Mouse (Mus musculus): ENCODE measurements around the gene Kifc3. TPM values are rescaled to one million over a fixed set of nuclear protein-coding genes. Genes with fewer than 3 reads are reported as not detected.
A peak's percentile ranks its signal among the peaks of the same experiment; 100 is the strongest.

Gene Kifc3
- polyA plus RNA-seq, 3 experiments from 2014 or later: 0.40 to 1.1 TPM; not detected in 1

DNA sequence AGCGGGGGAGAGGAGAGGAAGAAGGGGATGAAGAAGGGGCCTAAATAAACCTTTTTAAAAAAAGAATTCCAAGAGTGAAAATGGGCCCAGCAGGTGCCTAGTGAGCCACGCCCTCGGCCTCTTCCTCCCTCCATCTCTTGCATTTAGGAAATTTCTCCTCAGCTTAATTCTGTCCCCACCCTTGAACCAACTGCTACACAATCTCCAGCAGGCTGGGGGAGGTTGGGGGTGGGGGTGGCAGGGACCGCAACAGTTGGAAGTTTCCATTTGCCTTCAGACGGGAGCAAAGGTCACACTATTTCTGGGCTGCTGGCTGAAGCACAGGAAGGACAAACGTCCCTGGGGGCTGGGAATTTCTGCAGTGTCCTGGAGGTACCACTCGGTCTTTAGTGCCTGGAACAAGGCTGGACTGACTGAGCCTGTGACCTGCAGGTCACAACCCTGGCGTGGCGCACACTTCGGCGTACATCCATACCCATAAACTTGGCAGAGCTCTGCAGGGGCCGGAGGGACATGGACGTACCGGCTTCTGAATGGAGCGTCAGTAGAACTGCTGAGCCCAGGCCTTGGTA is 71.6 kb downstream of the Kifc3 start:
- ATAC-seq: no peak

DNA sequence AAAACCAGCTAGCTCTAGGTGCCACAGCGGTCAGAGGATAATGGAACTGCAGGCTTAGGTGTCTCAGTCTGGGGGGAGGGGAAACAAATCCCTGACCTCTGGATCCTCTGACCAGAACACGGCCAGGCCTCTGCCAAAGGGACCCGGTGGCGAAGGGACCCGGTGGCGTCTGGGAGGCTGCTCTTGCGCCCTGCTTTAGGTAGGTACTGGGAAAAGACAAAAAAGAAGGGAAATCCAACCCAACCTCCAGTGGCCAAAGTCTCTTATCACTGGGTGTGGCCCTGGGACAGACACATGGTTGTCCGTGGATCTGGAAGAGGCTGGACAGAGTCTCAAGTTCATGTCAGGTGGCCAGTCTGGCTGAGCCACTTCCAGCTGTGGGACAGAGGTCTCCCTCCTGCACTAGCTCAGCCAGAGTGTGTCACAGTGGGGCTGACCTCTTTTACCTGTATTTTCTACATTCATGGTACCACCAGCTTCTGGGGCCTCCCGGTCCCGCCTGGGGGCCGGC is 73.8 kb downstream of the Kifc3 start:
- no peak for ATAC-seq

- no peak for ATAC-seq
Observed at GRCm38 (mm10) chr8:95127658-95128057, 75.0 kb downstream of the Kifc3 start.

- no peak for ATAC-seq
Observed at GRCm38 (mm10) chr8:95126497-95126896, 76.1 kb downstream of the Kifc3 start.

DNA sequence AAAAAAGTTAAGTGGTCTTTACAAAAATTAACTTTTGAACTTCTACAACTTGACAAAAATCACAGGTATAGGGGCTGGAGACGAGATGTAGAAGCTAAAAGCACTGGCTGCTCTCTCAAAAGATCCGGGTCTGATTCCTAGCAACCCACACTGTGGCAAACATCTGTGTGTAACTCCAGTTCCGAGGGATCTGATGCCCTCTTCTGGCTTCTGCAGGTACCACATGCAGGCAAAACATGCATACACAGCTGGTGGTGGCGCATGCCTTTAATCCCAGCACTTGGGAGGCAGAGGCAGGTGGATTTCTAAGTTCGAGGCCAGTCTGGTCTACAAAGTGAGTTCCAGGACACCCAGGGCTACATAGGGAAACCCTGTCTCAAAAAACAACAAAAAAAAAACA is 79.2 kb downstream of the Kifc3 start:
- ATAC-seq: no peak

GRCm38 (mm10) chr8:95113750-95114149 is 88.9 kb downstream of the Kifc3 start:
- ATAC-seq: no peak

DNA sequence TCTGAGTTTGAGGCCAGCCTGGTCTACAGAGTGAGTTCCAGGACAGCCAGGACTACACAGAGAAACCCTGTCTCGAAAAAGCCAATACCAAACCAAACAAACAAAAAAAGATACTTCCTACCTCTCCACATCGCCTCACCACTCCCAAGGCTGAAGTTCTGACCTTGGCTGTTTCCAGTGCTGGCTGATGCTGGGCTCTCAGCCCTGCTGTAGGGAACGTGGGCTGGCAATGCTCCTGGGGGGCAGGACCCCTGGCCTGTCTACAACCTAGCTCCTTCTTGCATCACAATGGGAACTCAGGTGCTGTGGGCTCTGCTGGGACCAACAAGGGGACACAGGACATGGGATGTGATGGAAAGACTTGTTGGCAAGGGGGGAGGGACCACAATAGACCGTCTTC is 89.5 kb downstream of the Kifc3 start:
- no peak for ATAC-seq

DNA sequence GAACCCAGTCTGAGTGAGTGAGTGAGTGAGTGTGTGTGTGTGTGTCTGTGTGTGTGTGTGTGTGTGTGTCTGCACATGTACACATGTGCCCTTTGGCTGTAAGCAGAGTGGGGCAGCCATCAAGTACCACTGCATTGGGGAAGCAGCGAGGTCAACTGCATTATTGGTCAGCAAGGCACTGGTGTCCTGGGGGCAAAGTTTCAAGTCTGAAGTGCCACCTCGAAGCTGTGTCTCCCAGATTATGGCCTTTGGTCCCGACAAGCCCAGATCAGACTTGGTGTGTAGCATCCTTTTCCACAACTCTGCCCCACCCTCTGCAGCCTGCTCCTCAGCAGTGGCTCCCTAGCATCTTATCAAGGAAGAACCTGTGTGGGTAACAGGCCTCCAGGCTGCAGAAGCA is 90.0 kb downstream of the Kifc3 start:
- no peak for ATAC-seq

DNA sequence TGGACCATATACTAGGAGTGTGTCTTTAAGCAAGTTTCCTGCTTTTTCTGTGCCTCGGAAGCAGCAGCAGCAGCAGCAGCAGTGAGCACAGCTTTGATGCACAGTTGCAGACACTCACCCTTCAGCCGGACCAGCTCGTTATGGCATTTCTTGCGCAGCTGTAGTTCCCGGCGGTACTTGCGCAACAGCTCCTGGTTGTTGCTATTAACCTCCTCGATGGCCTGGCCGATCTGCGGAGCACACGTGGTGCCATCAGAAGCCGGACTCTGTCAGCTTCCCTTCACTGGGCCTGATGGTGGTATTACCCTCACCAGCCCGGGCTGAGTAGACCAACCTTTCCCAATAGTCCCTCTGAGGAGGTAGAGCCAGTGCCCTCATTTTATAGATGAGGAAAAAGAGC is 95.3 kb downstream of the Kifc3 start:
- no peak for ATAC-seq

DNA sequence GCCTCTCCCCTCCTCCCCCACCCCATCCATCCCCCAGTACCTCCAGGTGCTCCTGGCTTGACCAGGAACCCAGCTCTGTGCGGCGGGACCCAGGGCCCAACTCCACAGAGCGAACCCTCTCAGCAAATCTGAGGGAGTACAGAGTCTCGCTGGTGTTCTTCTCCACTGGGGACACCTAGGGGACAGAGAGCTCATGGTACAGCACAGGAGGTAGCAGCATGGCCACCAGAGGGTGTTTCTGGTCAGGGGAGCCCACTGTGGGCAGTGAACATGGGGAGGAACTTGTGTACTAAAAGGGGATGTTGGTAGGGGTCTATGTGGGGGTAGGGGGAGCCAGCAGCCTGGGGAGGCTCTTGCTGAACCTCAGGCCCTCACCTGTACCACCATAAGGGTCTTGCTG is 100.6 kb downstream of the Kifc3 start:
- no peak for ATAC-seq

- ATAC-seq: peak; percentile 32
Observed at GRCm38 (mm10) chr8:95099009-95099408, 103.6 kb downstream of the Kifc3 start.

GRCm38 (mm10) chr8:95093574-95093973 is 109.0 kb downstream of the Kifc3 start:
- ATAC-seq: no peak

- no peak for ATAC-seq
Observed at GRCm38 (mm10) chr8:95085432-95086141, 117.0 kb downstream of the Kifc3 start.

DNA sequence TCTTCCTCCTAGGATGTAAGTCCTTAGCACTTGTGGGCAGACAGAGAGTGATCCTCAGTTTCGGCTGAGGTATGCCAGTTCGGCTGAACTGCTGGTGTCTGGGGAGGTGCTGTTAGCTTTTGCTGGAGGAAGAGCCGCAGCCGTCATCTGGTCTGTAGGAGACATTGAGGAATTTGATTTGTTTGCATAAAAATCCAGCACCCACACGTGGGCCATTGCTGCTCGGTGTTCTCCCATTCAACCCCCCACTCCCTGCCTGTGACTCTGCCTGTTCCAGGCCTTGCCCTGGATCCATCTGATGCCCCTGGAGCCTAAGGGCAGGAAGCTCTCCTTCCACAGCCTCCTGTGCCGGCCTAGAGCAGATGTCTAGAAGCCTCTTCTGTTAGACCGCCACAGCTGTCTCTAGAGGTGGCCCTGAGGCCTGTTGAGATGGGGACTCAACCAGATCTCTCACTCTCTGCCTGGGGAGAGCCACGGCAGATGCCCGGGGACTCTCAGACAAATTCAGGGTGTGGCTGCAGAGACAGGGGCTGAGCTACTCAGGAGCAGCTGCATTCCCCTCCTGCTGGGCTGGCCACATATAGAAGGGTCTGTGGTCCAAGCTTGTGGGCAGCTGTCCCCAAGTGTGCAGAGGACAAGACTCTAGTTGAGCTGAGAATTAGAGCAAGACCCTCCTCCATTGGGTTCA is 117.7 kb downstream of the Kifc3 start:
- no peak for ATAC-seq

DNA sequence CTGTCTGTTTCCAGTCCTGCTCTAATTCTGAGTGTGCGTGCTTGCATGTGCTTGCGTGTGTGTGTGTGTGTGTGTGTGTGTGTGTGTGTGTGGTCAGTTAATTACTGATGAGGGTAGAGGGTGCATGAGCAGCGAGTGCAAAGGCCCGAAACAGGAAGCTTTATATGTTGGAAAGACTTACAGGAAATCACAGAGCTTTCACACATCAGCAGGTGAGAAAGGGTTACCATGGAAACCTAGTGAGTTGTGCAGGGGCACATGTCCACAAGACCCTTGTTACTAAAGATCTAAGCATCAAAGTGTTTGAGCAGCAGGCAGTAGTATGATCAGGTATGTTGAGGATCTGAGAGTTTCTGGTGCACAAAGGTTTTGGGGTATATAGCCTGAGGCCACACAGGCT is 118.4 kb downstream of the Kifc3 start:
- ATAC-seq: no peak

GRCm38 (mm10) chr8:95081650-95082049 is 121.0 kb downstream of the Kifc3 start:
- ATAC-seq: no peak

DNA sequence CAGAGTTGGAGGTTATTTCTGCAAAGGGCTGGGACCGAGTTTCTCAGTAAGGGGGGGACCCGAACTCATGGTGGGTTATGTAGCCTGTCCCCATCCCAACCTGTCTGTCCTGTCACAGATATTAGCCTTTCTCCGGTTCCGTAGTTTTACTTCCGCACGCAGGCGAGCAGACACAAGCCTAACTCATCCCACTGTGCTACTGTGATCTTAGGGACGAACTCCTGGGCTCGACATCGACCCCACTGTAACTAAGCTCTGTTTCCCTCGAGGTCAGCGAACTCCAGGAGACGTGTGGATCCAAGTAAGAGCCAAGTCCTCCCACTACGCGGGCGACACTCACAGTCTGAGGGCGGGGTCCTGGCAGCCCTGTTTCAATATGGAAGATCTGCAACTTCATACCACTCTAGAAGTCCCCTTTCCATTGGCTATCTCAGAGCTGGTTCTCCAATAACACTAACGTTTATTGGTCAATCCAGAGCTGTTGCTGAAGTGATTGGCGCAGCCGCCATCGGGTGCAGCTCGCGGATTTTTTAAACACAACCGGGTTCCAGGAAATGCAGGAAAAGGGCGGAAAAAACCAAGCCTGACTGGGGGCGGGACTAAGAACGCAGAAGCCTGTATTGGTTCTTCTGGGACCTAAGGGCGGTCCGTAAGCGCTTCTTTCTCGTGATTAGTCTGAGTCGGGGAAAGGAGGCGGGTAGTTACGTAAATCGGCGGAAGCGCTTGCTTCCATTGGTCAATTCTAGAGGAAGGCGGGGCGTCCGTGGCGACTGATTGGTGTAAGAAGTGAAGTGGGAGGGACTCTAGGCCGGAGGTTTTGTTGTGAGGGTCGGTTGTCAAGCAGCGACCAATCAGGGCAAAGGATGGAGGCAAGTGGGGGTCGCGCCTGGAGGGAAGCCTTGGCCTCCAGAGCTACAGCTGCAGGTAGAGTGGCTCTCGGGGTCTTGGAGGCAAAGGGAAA is 122.0 kb downstream of the Kifc3 start, which contains the start of gene Katnb1:
Gene Katnb1, plus strand, starts transcription at position 806 of the 961 bp plus-strand sequence.
- peak; percentile 92 for ATAC-seq

DNA sequence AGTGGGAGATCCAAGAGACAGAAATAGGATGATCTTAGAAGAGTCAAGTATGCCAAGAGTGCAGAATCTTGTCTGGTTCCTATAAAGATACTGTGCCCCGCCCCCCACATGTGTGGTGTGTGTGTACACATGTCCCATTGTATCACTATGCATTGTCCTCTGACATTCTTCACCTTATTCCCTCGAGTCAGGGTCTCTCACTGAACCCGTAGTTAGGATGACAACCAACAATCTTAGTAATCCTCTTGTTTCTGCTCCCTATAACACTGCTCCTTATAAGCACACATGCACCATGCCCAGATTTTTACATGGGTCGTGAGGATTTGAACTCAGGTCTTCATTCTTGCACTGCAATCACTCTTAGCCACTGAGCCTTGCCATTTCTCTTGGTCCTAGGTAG is 123.3 kb downstream of the Kifc3 start:
- no peak for ATAC-seq

GRCm38 (mm10) chr8:95078055-95078454 is 124.6 kb downstream of the Kifc3 start:
- no peak for ATAC-seq

DNA sequence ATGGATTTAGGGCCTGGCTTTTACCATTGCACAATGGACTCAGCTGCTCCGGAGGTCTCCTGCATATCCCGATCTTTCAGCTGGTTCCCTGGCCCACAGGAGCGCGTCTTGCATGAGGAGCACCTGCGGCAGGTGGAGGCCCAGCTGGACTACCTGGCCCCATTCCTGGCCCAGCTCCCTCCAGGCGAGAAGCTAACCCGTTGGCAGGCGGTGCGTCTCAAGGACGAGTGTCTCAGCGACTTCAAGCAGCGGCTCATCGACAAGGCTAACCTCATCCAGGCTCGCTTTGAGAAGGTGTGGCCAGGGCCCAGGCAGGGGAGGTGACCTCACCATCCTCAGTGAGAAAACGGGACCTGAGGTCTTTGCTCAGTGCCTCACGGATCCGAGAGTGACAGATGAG is 126.5 kb downstream of the Kifc3 start:
- ATAC-seq: no peak

DNA sequence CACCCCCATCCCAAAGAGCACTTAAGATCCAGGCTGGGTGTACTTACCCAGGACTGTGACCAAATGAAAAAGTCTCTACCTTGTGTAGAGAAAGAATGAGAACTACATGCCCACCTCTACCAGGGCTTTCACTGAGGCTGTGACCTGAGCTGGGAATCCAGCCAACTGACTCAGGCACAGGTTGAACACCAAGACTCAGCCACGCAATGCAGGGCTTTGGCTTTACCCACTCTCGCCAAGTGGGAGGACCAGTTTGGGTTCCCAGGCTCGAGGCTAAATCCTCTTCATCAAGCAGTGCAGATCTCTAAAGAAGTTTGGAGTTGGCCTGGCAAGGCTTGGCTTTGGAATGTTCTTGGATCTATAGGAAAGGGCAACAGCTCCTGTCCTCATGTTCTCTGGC is 127.1 kb downstream of the Kifc3 start:
- ATAC-seq: no peak

- peak; percentile 73 for ATAC-seq
Observed at GRCm38 (mm10) chr8:95067582-95067981, 135.0 kb downstream of the Kifc3 start.

- ATAC-seq: no peak
Observed at GRCm38 (mm10) chr8:95064531-95064930, 138.1 kb downstream of the Kifc3 start.
